1 mouse cellular context compared by ENCODE assay signal in the genomic region with DNA sequence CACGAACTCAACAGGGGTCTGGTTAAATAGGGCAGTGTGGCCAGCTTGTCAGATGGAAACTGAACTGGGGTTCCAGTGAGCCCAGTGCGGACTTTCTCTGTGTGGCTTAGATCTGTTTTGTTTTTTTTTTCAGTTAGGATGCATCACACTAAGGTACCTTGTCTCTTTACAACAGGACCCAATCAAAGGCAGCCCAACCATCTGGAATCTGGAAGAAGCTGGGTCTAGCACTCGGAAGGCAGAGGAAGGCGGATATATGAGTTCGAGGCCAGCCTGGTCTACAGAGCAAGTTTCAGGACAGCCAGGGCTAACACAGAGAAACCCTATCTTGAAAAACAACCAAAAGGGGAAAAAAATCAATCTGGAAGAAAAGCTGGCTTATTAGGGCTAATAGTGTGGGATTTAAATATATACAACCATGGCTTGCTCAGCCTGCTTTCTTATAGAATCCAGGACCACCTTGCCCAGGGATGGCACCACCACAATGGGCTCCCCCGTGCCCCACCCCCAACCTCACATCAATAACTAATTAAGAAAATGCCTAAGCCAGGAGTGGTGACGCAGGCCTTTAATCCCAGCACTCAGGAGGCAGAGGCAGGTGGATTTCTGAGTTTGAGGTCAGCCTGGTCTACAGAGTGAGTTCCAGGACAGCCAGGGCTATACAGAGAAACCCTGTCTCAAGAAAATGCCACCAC.
TF ChIP-seq lines count a peak whose summit lies in the region.

No protein-coding gene starts in this region.

TF ChIP-seq in CH12.LX, 34 proteins besides CTCF, POLR2A, EP300 and RAD21 (continued from another document):
- TF ChIP-seq MAX (IDR thresholded peaks at IDR 0.05; ENCODE audit: low read length): no peak
